Mouse (Mus musculus) midbrain, embryonic 10.5 days (tissue): ENCODE results near the gene Cfap126. TPM values are rescaled to one million over a fixed set of nuclear protein-coding genes. Genes with fewer than 3 reads are reported as not detected.

Source experiments
- DNase-seq: peaks from one replicate; pipeline ENCODE4 v3.0.0-alpha.2; 2017; ENCODE audit warnings: low spot score
- H3K27ac ChIP-seq: fragments of 300-500 bp; sonication (generic); replicated peaks from 2 replicates; pipeline ENCODE4 v1.5.1; 2016; ENCODE audit warnings: mild to moderate bottlenecking
- H3K27me3 ChIP-seq: fragments of 300-500 bp; sonication (generic); 2 replicates; pipeline ENCODE4 v1.6.1; 2016; ENCODE audit warnings: low read depth, mild to moderate bottlenecking; ENCODE audit not compliant: poor library complexity, severe bottlenecking
- H3K36me3 ChIP-seq: fragments of 300-500 bp; sonication (generic); 2 replicates; pipeline ENCODE4 v1.6.1; 2016; ENCODE audit warnings: mild to moderate bottlenecking, moderate library complexity
- H3K4me1 ChIP-seq: fragments of 300-500 bp; sonication (generic); 2 replicates; pipeline ENCODE4 v1.6.1; 2016
- H3K4me3 ChIP-seq: fragments of 300-500 bp; sonication (generic); 2 replicates; pipeline ENCODE4 v1.5.1; 2016; ENCODE audit warnings: mild to moderate bottlenecking, moderate library complexity
- H3K9me3 ChIP-seq: fragments of 300-500 bp; sonication (generic); replicated peaks from 2 replicates; pipeline ENCODE4 v1.6.1; 2016; ENCODE audit warnings: mild to moderate bottlenecking
- WGBS: fragments of 180-500 bp; shearing (Covaris S2); methylation state at CpG from one replicate; pipeline ENCODE4 v1.1.7; 2016; 5-methylcytosine and 5-hydroxymethylcytosine counted together
- polyA plus RNA-seq: library from polyadenylated mRNA; unstranded; fragments of >200 nt; fragmentation: Nextera tagmentation; extraction: Ambion mirVana; gene quantifications from 2 replicates; pipeline ENCODE4 v1.2.1, GENCODE M21; 2016

Cfap126 gene
- polyA plus RNA-seq, 1 experiment from 2014 or later: 2.8 TPM

- H3K36me3 ChIP-seq: peaks cover 10% of the 10 kb centered on the region
- H3K4me3 ChIP-seq: peak within 1 kb of the TSS; percentile 94
- H3K9me3 ChIP-seq: no peaks in the 10 kb centered on the region
- peaks cover 25% of the 10 kb centered on the region for H3K4me1 ChIP-seq
- peak within 1 kb of the TSS; percentile 89 for H3K27ac ChIP-seq
- peak; percentile 95 for DNase-seq
- peaks cover 7% of the 10 kb centered on the region for H3K27me3 ChIP-seq
- under 1% methylated on average over 34 of the region's 34 CpGs for WGBS
Measured at GRCm38 (mm10) chr1:171149974-171150760, 36.4 kb downstream of the Cfap126 start, which contains the start of the genes Sdhc and Mpz. Gene Sdhc, minus strand, starts transcription at chr1:171150603. Gene Mpz, plus strand, starts transcription at chr1:171150711.

DNA sequence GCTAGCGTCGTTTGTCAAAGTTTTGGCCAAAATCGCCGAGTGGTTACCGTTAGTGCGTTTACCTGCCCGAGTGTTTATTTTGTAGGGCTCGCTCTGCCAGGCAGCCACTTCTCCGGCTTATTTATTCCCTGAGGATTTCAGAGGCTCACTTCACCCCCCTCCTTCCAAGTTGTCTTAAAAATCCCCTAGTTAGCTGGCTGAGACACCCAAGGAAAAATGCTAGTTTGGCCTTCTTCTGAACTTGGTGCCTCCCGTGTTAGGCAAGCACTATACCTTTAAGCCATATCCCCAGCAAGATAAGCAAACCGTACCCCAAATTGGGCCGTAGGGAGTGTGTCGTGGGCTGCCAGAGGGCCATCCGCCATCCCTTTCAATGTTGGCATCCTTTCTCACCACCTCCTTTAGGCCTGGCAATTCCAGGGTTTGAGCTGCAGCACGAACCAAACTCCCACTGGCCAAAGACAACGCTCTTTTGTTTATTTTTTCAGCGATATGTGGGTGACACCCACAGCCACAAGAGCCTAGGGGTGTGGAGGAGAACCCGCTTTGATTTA lies 37.2 kb downstream of the Cfap126 start:
- Histone ChIP-seq H3K4me1 (peaks cover 25% of the 10 kb centered on the region), H3K36me3 (peaks cover 2% of the 10 kb centered on the region), H3K27ac (peak overlapping the region; percentile 89), H3K9me3 (no peaks in the 10 kb centered on the region), H3K27me3 (peaks cover 13% of the 10 kb centered on the region), H3K4me3 (peak overlapping the region; percentile 94)
- DNase-seq: peak; percentile 32
- WGBS: 6% methylated on average over 18 of the region's 18 CpGs

- no peak overlapping the region for H3K27ac ChIP-seq
- H3K36me3 ChIP-seq: no peaks in the 10 kb centered on the region
- H3K27me3 ChIP-seq: peaks cover 23% of the 10 kb centered on the region
- peaks cover 25% of the 10 kb centered on the region for H3K4me1 ChIP-seq
- WGBS: 85% methylated on average over 4 of the region's 4 CpGs
- no peaks in the 10 kb centered on the region for H3K9me3 ChIP-seq
- H3K4me3 ChIP-seq: no peak overlapping the region
- DNase-seq: no peak
Measured at GRCm38 (mm10) chr1:171151966-171152365, 38.2 kb downstream of the Cfap126 start.

DNA sequence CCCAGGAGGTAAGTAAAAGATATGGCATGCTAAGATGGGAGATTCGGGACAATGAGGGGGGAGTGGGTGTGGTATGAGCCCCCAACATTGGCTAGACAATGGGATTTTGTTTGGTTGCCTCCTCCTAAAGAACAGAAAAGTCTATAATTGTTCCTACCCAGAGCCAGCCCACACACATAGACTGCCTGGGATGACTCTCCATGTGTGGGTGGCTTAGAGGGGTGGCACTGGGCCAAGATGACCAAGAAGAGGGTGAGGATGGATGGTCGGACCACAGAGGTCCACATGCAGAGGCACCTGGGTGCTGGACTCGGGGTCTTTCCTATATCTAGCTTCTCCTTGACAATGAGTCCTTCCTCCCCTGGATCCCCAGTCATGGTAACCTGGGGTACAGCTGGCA lies 42.9 kb downstream of the Cfap126 start:
- H3K9me3 ChIP-seq: no peaks in the 10 kb centered on the region
- H3K27ac ChIP-seq: no peak overlapping the region
- peaks cover 69% of the 10 kb centered on the region for H3K27me3 ChIP-seq
- peaks cover 17% of the 10 kb centered on the region for H3K4me1 ChIP-seq
- no peak for DNase-seq
- no peaks in the 10 kb centered on the region for H3K36me3 ChIP-seq
- no peak overlapping the region for H3K4me3 ChIP-seq
- 86% methylated on average over 3 of the region's 3 CpGs for WGBS

DNA sequence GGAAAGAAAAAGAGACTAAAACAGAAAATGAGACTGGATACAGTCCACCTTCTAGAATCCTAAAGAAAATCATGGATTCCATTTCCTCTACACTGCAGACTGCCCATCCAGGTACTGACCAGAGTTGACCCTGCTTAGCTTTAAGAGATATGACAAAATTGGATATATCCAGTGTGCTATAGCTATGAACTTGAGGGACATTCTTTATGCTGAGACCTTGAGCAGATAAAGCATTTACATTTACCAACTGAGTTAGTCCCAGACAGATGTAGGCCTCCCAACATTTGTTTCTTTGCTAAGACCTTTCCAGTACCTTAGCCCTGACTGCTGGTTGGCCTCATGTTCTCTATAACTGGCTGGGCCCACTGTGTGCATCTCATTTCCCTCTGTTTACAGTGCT lies 44.2 kb downstream of the Cfap126 start:
- H3K4me3 ChIP-seq: no peak overlapping the region
- DNase-seq: no peak
- H3K27ac ChIP-seq: no peak overlapping the region
- no peaks in the 10 kb centered on the region for H3K9me3 ChIP-seq
- no peaks in the 10 kb centered on the region for H3K36me3 ChIP-seq
- peaks cover 16% of the 10 kb centered on the region for H3K4me1 ChIP-seq
- peaks cover 78% of the 10 kb centered on the region for H3K27me3 ChIP-seq

- H3K27me3 ChIP-seq: peaks cover 77% of the 10 kb centered on the region
- H3K27ac ChIP-seq: no peak overlapping the region
- H3K36me3 ChIP-seq: no peaks in the 10 kb centered on the region
- peaks cover 16% of the 10 kb centered on the region for H3K4me1 ChIP-seq
- DNase-seq: no peak
- 4% methylated on average over 15 of the region's 15 CpGs for WGBS
- peak overlapping the region; percentile 43 for H3K4me3 ChIP-seq
- no peaks in the 10 kb centered on the region for H3K9me3 ChIP-seq
Measured at GRCm38 (mm10) chr1:171159485-171159975, 45.8 kb downstream of the Cfap126 start.

GRCm38 (mm10) chr1:171162526-171162925 lies 48.8 kb downstream of the Cfap126 start:
- 84% methylated on average over 3 of the region's 3 CpGs for WGBS
- H3K27ac ChIP-seq: no peak overlapping the region
- DNase-seq: no peak
- H3K4me1 ChIP-seq: peaks cover 16% of the 10 kb centered on the region
- H3K27me3 ChIP-seq: peaks cover 50% of the 10 kb centered on the region
- no peak overlapping the region for H3K4me3 ChIP-seq
- no peaks in the 10 kb centered on the region for H3K36me3 ChIP-seq
- no peaks in the 10 kb centered on the region for H3K9me3 ChIP-seq

GRCm38 (mm10) chr1:171164258-171164657 lies 50.5 kb downstream of the Cfap126 start:
- H3K36me3 ChIP-seq: no peaks in the 10 kb centered on the region
- WGBS: 42% methylated on average over 3 of the region's 3 CpGs
- DNase-seq: no peak
- 0 out of 2 replicates have a peak overlapping the region, but pooled peaks have one; percentile 7 for H3K27ac ChIP-seq
- no peaks in the 10 kb centered on the region for H3K9me3 ChIP-seq
- H3K4me1 ChIP-seq: peaks cover 16% of the 10 kb centered on the region
- peaks cover 33% of the 10 kb centered on the region for H3K27me3 ChIP-seq
- no peak overlapping the region for H3K4me3 ChIP-seq

- H3K9me3 ChIP-seq: no peaks in the 10 kb centered on the region
- DNase-seq: no peak
- no peak overlapping the region for H3K27ac ChIP-seq
- H3K27me3 ChIP-seq: peaks cover 18% of the 10 kb centered on the region
- no peaks in the 10 kb centered on the region for H3K36me3 ChIP-seq
- H3K4me3 ChIP-seq: no peak overlapping the region
- H3K4me1 ChIP-seq: peaks cover 5% of the 10 kb centered on the region
- 88% methylated on average over 5 of the region's 5 CpGs for WGBS
Measured at GRCm38 (mm10) chr1:171165629-171166345, 52.1 kb downstream of the Cfap126 start.

GRCm38 (mm10) chr1:171168906-171169305 lies 55.2 kb downstream of the Cfap126 start:
- peaks cover 13% of the 10 kb centered on the region; the same call in 1 of the 2 replicates for H3K36me3 ChIP-seq
- WGBS: 86% methylated on average over 12 of the region's 12 CpGs

GRCm38 (mm10) chr1:171169913-171170312 lies 56.2 kb downstream of the Cfap126 start:
- WGBS: 55% methylated on average over 3 of the region's 3 CpGs
- H3K27me3 ChIP-seq: no peaks in the 10 kb centered on the region
- H3K4me3 ChIP-seq: no peak overlapping the region
- peaks cover 5% of the 10 kb centered on the region; the same call in 1 of the 2 replicates for H3K4me1 ChIP-seq
- no peak overlapping the region for H3K27ac ChIP-seq
- peaks cover 18% of the 10 kb centered on the region for H3K36me3 ChIP-seq
- no peaks in the 10 kb centered on the region for H3K9me3 ChIP-seq
- DNase-seq: no peak

More at GRCm38 (mm10) chr1:171168906-171169305, 55.2 kb downstream of the Cfap126 start:
- peaks cover 5% of the 10 kb centered on the region; the same call in 1 of the 2 replicates for H3K4me1 ChIP-seq
- H3K27ac ChIP-seq: no peak overlapping the region
- no peaks in the 10 kb centered on the region for H3K27me3 ChIP-seq
- DNase-seq: no peak
- no peaks in the 10 kb centered on the region for H3K9me3 ChIP-seq
- H3K4me3 ChIP-seq: no peak overlapping the region

GRCm38 (mm10) chr1:171171138-171171537 lies 57.4 kb downstream of the Cfap126 start:
- no peak for DNase-seq
- H3K4me3 ChIP-seq: no peak overlapping the region
- WGBS: 65% methylated on average over 3 of the region's 3 CpGs
- peaks cover 18% of the 10 kb centered on the region for H3K36me3 ChIP-seq
- H3K27me3 ChIP-seq: no peaks in the 10 kb centered on the region
- no peak overlapping the region for H3K27ac ChIP-seq
- H3K4me1 ChIP-seq: peaks cover 5% of the 10 kb centered on the region; the same call in 1 of the 2 replicates
- no peaks in the 10 kb centered on the region for H3K9me3 ChIP-seq
